8 mouse cellular contexts compared by ENCODE assay signal in genomic region chr7:12965678-12966091, GRCm38 (mm10). TPM values are rescaled to one million over a fixed set of nuclear protein-coding genes. Genes with fewer than 3 reads are reported as not detected.
DNase-seq lines count a peak whose midpoint lies in the region; ATAC-seq and TF ChIP-seq lines count a peak whose summit lies in the region.

Gene Zfp324 (plus strand): TSS chr7:12965838.

- TF ChIP-seq POLR2A in ES-Bruce4 (IDR thresholded peaks at IDR 0.05; ENCODE audit: insufficient read depth, low read length) = no peak

- ATAC-seq in forebrain, embryonic 11.5 days (replicated peaks; ENCODE audit: low FRiP score) = peak; percentile 91
- ATAC-seq in heart, embryonic 15.5 days (replicated peaks; ENCODE audit: insufficient number of reproducible peaks, insufficient read depth, low FRiP score, low read depth) = peak; percentile 87
- ATAC-seq in liver, embryonic 14.5 days (ENCODE audit: insufficient read depth) = peak; percentile 93
- ATAC-seq in stomach, embryonic 16.5 days (ENCODE audit: insufficient read depth, low FRiP score) = peak; percentile 92

- H3K4me2 ChIP-seq in forebrain, embryonic 11.5 days (ENCODE audit: low read depth, low read length, severe bottlenecking) = peak within 1 kb of the TSS; percentile 94
- peak within 1 kb of the TSS; percentile 93 for H3K4me2 ChIP-seq in heart, embryonic 15.5 days
- peak within 1 kb of the TSS; percentile 98 for H3K4me2 ChIP-seq in liver, embryonic 14.5 days (ENCODE audit: low read depth)
- peak within 1 kb of the TSS; percentile 92 for H3K4me2 ChIP-seq in stomach, embryonic 16.5 days (ENCODE audit: low read depth, low read length)

- no peak for TF ChIP-seq CTCF in ES-Bruce4 (IDR thresholded peaks at IDR 0.05; ENCODE audit: low read depth, low read length)
- no peak for TF ChIP-seq CTCF in liver, embryonic 14.5 days (IDR thresholded peaks at IDR 0.05; ENCODE audit: low read depth)

- H3K4me1 ChIP-seq in ES-Bruce4 (ENCODE audit: control insufficient read depth, insufficient read depth, low read length) = no peaks in the 10 kb centered on the region
- peaks cover 3% of the 10 kb centered on the region; the same call in 1 of the 2 replicates for H3K4me1 ChIP-seq in forebrain, embryonic 11.5 days (replicated peaks; ENCODE audit: control insufficient read depth, insufficient read depth, low read length)
- peaks cover 21% of the 10 kb centered on the region for H3K4me1 ChIP-seq in heart, embryonic 15.5 days (replicated peaks)
- H3K4me1 ChIP-seq in liver, embryonic 14.5 days (replicated peaks; ENCODE audit: control insufficient read depth in 2 of 2, insufficient read depth in 2 of 2, low read length in 1 of 2) = peaks cover 16 to 18% of the 10 kb centered on the region in 2 experiments
- peaks cover 13% of the 10 kb centered on the region for H3K4me1 ChIP-seq in stomach, embryonic 16.5 days (ENCODE audit: control insufficient read depth, insufficient read depth, low read length)

- peak; percentile 80 for DNase-seq in c-Kit-positive CD71-positive TER-119-positive erythroid progenitor cells, embryonic 14.5 days (ENCODE audit: low spot score)
- DNase-seq in forebrain, embryonic 11.5 days (ENCODE audit: low spot score) = peak; percentile 92
- DNase-seq in kidney, postnatal 25 days = peak; percentile 95 to 97
- peak; percentile 79 to 82 (median 81) for DNase-seq in liver, embryonic 14.5 days (ENCODE audit: low read depth in 3 of 3, low spot score in 3 of 3)
- DNase-seq in neural tube, embryonic 10.5 days (ENCODE audit: extremely low spot score, low spot score) = peak; percentile 82

- H3K36me3 ChIP-seq in ES-Bruce4 (ENCODE audit: control insufficient read depth, insufficient read depth, low read length, poor library complexity, severe bottlenecking) = no peaks in the 10 kb centered on the region
- H3K36me3 ChIP-seq in forebrain, embryonic 11.5 days (ENCODE audit: control insufficient read depth, insufficient read depth, low read length) = peaks cover 4% of the 10 kb centered on the region; the same call in 1 of the 2 replicates
- H3K36me3 ChIP-seq in heart, embryonic 15.5 days = peaks cover 21% of the 10 kb centered on the region
- H3K36me3 ChIP-seq in liver, embryonic 14.5 days (replicated peaks; ENCODE audit: control insufficient read depth, insufficient read depth, low read depth) = peaks cover 8% of the 10 kb centered on the region
- peaks cover 12% of the 10 kb centered on the region; the same call in 1 of the 2 replicates for H3K36me3 ChIP-seq in stomach, embryonic 16.5 days (ENCODE audit: control insufficient read depth, insufficient read depth, low read length)

- H3K9ac ChIP-seq in ES-Bruce4 (ENCODE audit: low read depth, poor library complexity, severe bottlenecking) = peak within 1 kb of the TSS; percentile 67
- H3K9ac ChIP-seq in forebrain, embryonic 11.5 days (ENCODE audit: low read length) = peak within 1 kb of the TSS; percentile 89
- H3K9ac ChIP-seq in heart, embryonic 15.5 days = peak within 1 kb of the TSS; percentile 89
- H3K9ac ChIP-seq in liver, embryonic 14.5 days (replicated peaks) = peak within 1 kb of the TSS; percentile 90
- H3K9ac ChIP-seq in stomach, embryonic 16.5 days (ENCODE audit: low read length) = peak within 1 kb of the TSS; percentile 96

- no peaks in the 10 kb centered on the region for H3K27me3 ChIP-seq in ES-Bruce4 (ENCODE audit: control insufficient read depth, insufficient read depth, low read length, poor library complexity, severe bottlenecking)
- H3K27me3 ChIP-seq in forebrain, embryonic 11.5 days (ENCODE audit: control insufficient read depth, insufficient read depth, low read length) = no peaks in the 10 kb centered on the region
- no peaks in the 10 kb centered on the region for H3K27me3 ChIP-seq in heart, embryonic 15.5 days
- no peaks in the 10 kb centered on the region for H3K27me3 ChIP-seq in liver, embryonic 14.5 days (ENCODE audit: control insufficient read depth, insufficient read depth, low read length)
- no peaks in the 10 kb centered on the region for H3K27me3 ChIP-seq in stomach, embryonic 16.5 days (ENCODE audit: control insufficient read depth, insufficient read depth, low read length)

- H3K9me3 ChIP-seq in ES-Bruce4 (replicated peaks; ENCODE audit: control insufficient read depth, insufficient read depth, low read length, poor library complexity, severe bottlenecking) = no peaks in the 10 kb centered on the region
- H3K9me3 ChIP-seq in forebrain, embryonic 11.5 days (ENCODE audit: control insufficient read depth, low read length) = no peaks in the 10 kb centered on the region
- H3K9me3 ChIP-seq in heart, embryonic 15.5 days (replicated peaks) = no peaks in the 10 kb centered on the region
- H3K9me3 ChIP-seq in liver, embryonic 14.5 days (ENCODE audit: control insufficient read depth, low read length) = no peaks in the 10 kb centered on the region
- no peaks in the 10 kb centered on the region for H3K9me3 ChIP-seq in stomach, embryonic 16.5 days (replicated peaks; ENCODE audit: control insufficient read depth, low read length)

- TF ChIP-seq EP300 in ES-Bruce4 (IDR thresholded peaks at IDR 0.05; ENCODE audit: insufficient read depth, low read depth, low read length) = 0 out of 2 replicates have a peak, but pooled peaks have one; percentile 9
- no peak for TF ChIP-seq EP300 in liver, embryonic 14.5 days (IDR thresholded peaks at IDR 0.05; ENCODE audit: low read depth)

- peak within 1 kb of the TSS; percentile 20 for H3K27ac ChIP-seq in ES-Bruce4 (ENCODE audit: insufficient read depth, low read length)
- H3K27ac ChIP-seq in forebrain, embryonic 11.5 days (ENCODE audit: low read depth, low read length) = peak within 1 kb of the TSS; percentile 64
- H3K27ac ChIP-seq in heart, embryonic 15.5 days = peak within 1 kb of the TSS; percentile 85
- peak within 1 kb of the TSS; percentile 88 for H3K27ac ChIP-seq in liver, embryonic 14.5 days
- peak within 1 kb of the TSS; percentile 89 for H3K27ac ChIP-seq in stomach, embryonic 16.5 days (ENCODE audit: low read length)

- H3K4me3 ChIP-seq in ES-Bruce4 (ENCODE audit: low read depth, low read length) = peak within 1 kb of the TSS; percentile 75
- peak within 1 kb of the TSS; percentile 87 for H3K4me3 ChIP-seq in forebrain, embryonic 11.5 days (ENCODE audit: low read depth, low read length)
- peak within 1 kb of the TSS; percentile 80 for H3K4me3 ChIP-seq in heart, embryonic 15.5 days
- H3K4me3 ChIP-seq in liver, embryonic 14.5 days (ENCODE audit: insufficient read depth in 1 of 2, low read depth in 2 of 2, low read length in 2 of 2) = peak within 1 kb of the TSS; percentile 94 to 96
- H3K4me3 ChIP-seq in stomach, embryonic 16.5 days (replicated peaks; ENCODE audit: low read length) = peak within 1 kb of the TSS; percentile 78

- WGBS in forebrain, embryonic 11.5 days = under 1% methylated on average over 23 of the region's 23 CpGs
- under 1% methylated on average over 23 of the region's 23 CpGs for WGBS in heart, embryonic 15.5 days
- WGBS in liver, embryonic 14.5 days (ENCODE audit: insufficient replicate concordance) = under 1% methylated on average over 23 of the region's 23 CpGs
- WGBS in stomach, embryonic 16.5 days = under 1% methylated on average over 23 of the region's 23 CpGs

RNA-seq across cellular contexts. Expression of gene Zfp324, which starts in this region (rescaled TPM):
- polyA plus RNA-seq in ES-Bruce4 (2011; ENCODE audit: insufficient read depth, insufficient read length, low read depth, missing spikeins) = 1.5 and 2.3 TPM in 2 replicates
- polyA plus RNA-seq in forebrain, embryonic 11.5 days (2014; fragmentation: Nextera tagmentation; extraction: Ambion mirVana) = 10.8 and 11.2 TPM in 2 replicates
- 5.2 and 7.5 TPM in 2 replicates for polyA plus RNA-seq in heart, embryonic 15.5 days (2015; fragmentation: Nextera tagmentation; extraction: Ambion mirVana)
- 1.7 and 1.8 TPM in 2 replicates for polyA plus RNA-seq in liver, embryonic 14.5 days (2012; rRNA removed)
- polyA plus RNA-seq in liver, embryonic 14.5 days (2014; fragmentation: Nextera tagmentation; extraction: Ambion mirVana) = 2.0 and 2.4 TPM in 2 replicates
- polyA plus RNA-seq in stomach, embryonic 16.5 days (2015; fragmentation: Nextera tagmentation; extraction: Ambion mirVana) = 8.3 and 8.8 TPM in 2 replicates

Comparison
In these comparisons a context has a peak if more than half of its experiments do, and no peak if none do; other contexts are left out.
1. Peak in every context shown above with its lines: DNase-seq, ATAC-seq, H3K4me3 ChIP-seq and H3K27ac ChIP-seq.
2. H3K27ac ChIP-seq: peak in every context shown above with its lines; median percentile 89 in stomach, embryonic 16.5 days; 88 in liver, embryonic 14.5 days; 85 in heart, embryonic 15.5 days; 64 in forebrain, embryonic 11.5 days; 20 in ES-Bruce4.